8 mouse cellular contexts compared by ENCODE assay signal in genomic region chr5:113516873-113517336, GRCm38 (mm10). TPM values are rescaled to one million over a fixed set of nuclear protein-coding genes. Genes with fewer than 3 reads are reported as not detected.
DNase-seq lines count a peak whose midpoint lies in the region.

No protein-coding gene starts in this region.

- peak; percentile 73 for DNase-seq in heart, embryonic 10.5 days (ENCODE audit: low spot score)
- no peak for DNase-seq in heart, adult 9 months (ENCODE audit: low spot score in 2 of 2)
- peak; percentile 55 for DNase-seq in brain, adult 2 months (ENCODE audit: low read depth, low spot score)
- DNase-seq in hindbrain, embryonic 10.5 days (ENCODE audit: low spot score), result peak; percentile 44
- DNase-seq in lung, postnatal 14 days, result peak; percentile 52
- DNase-seq in spleen, postnatal 10 days (ENCODE audit: low spot score in 2 of 2), result no peak
- no peak for DNase-seq in frontal cortex, postnatal 10 days (ENCODE audit: low spot score in 2 of 2)
- no peak for DNase-seq in left cerebral cortex, postnatal 36 days (ENCODE audit: low spot score in 2 of 2)

- no peak overlapping the region for H3K4me3 ChIP-seq in heart, embryonic 10.5 days
- H3K4me3 ChIP-seq in hindbrain, embryonic 10.5 days, result peak overlapping the region; percentile 22

- no peaks in the 10 kb centered on the region for H3K36me3 ChIP-seq in heart, embryonic 10.5 days
- H3K36me3 ChIP-seq in hindbrain, embryonic 10.5 days, result no peaks in the 10 kb centered on the region

- intact Hi-C loops in left cerebral cortex, postnatal 36 days (cut with DNase I), result no loop called here

- peaks cover 12% of the 10 kb centered on the region; the same call in 1 of the 2 replicates for H3K27me3 ChIP-seq in heart, embryonic 10.5 days (ENCODE audit: insufficient read depth, poor library complexity, severe bottlenecking)
- H3K27me3 ChIP-seq in hindbrain, embryonic 10.5 days (ENCODE audit: insufficient read depth, poor library complexity, severe bottlenecking), result no peaks in the 10 kb centered on the region

- H3K27ac ChIP-seq in heart, embryonic 10.5 days, result no peak overlapping the region; the same call in 1 of the 2 replicates
- peak overlapping the region; percentile 76 for H3K27ac ChIP-seq in hindbrain, embryonic 10.5 days

- peaks cover 40% of the 10 kb centered on the region for H3K4me1 ChIP-seq in heart, embryonic 10.5 days
- peaks cover 40% of the 10 kb centered on the region for H3K4me1 ChIP-seq in hindbrain, embryonic 10.5 days (replicated peaks)

- H3K9me3 ChIP-seq in heart, embryonic 10.5 days, result no peaks in the 10 kb centered on the region
- H3K9me3 ChIP-seq in hindbrain, embryonic 10.5 days, result no peaks in the 10 kb centered on the region

- 25% methylated on average over 14 of the region's 14 CpGs for WGBS in heart, embryonic 10.5 days
- WGBS in hindbrain, embryonic 10.5 days, result 23% methylated on average over 14 of the region's 14 CpGs

RNA-seq across cellular contexts. Expression of gene Wscd2, which starts 26.8 kb away (rescaled TPM):
- 2.5 and 4.3 TPM in 2 replicates for polyA plus RNA-seq in heart, embryonic 10.5 days (2016; fragmentation: Nextera tagmentation; extraction: Ambion mirVana)
- polyA plus RNA-seq in hindbrain, embryonic 10.5 days (2016; fragmentation: Nextera tagmentation; extraction: Ambion mirVana), result 13.1 and 14.5 TPM in 2 replicates
- 10 to 100 TPM; 51.5 to 66.8 TPM for total RNA-seq in left cerebral cortex, postnatal 36 days (2021)

Comparison
In these comparisons a context has a peak if more than half of its experiments do, and no peak if none do; other contexts are left out.
1. DNase-seq: peak in heart, embryonic 10.5 days (single experiment), brain, adult 2 months (single experiment), hindbrain, embryonic 10.5 days (single experiment) and lung, postnatal 14 days (single experiment); none in heart, adult 9 months (0 of 2), spleen, postnatal 10 days (0 of 2), frontal cortex, postnatal 10 days (0 of 2) and left cerebral cortex, postnatal 36 days (0 of 2).